In the genomic region with DNA sequence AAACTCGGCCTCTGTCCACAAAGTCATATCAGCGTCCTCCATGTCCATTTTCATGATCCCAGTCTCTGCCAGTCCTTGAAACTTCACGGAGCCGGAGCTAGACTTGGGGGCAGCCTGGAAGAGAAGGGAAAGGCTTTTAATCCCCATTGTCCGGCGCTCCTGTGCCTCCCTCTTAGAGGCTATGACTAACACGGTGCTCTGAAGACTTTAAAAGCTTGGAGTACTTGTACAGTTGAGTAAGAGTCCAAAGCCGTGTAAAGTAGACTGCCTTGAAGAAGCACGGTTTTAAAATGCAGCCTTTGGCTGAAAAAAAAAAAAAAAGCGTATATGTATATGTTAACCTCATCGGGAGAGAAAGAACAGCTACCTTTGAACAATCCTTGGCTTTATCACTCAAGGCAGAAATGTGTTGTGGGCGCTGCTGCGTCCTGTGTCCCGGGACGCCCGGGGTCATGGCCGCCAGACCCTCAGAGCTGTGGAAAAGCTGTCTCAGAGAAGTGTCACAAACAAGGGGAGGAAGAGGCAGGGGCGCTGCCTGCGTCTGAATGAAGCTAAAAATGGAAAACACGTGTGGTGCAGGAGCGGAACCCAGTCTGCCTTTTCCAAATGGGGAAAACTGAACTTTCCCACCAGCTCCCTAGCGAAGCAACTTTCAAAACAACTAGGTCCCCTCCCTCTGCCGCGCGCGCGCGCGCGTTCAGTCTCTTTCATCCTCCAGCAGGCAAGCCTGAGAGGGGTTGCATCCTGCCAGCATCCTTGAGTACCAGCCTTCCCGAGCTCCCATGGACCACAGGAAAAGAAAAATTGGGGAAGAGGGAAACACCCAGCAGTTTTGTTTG, we compare ENCODE assay signal across 8 mouse cellular contexts.
A peak's percentile ranks its signal among the peaks of the same experiment; 100 is the strongest.
DNase-seq lines count a peak whose midpoint lies in the region; ATAC-seq and TF ChIP-seq lines count a peak whose summit lies in the region.

No protein-coding gene starts in this region.

- H3K79me3 ChIP-seq in C2C12 (ENCODE audit: low read depth) = no peaks in the 10 kb centered on the region

- no peak overlapping the region for H3K27ac ChIP-seq in forebrain, embryonic 16.5 days (ENCODE audit: low read length)
- no peak overlapping the region for H3K27ac ChIP-seq in liver, postnatal 0 days (ENCODE audit: low read depth)

- no peaks in the 10 kb centered on the region for H3K27me3 ChIP-seq in C2C12 (ENCODE audit: control insufficient read depth, insufficient read depth, insufficient read length)
- H3K27me3 ChIP-seq in forebrain, embryonic 16.5 days (replicated peaks; ENCODE audit: control insufficient read depth, insufficient read depth, low read length) = peaks cover 23% of the 10 kb centered on the region
- peaks cover 10% of the 10 kb centered on the region for H3K27me3 ChIP-seq in liver, postnatal 0 days (ENCODE audit: insufficient read depth, low read length)

- DNase-seq in ZHBTc4 (ENCODE audit: low read depth, low spot score) = peak; percentile 64
- DNase-seq in induced T-regulatory cell, adult 2 months (ENCODE audit: low read depth) = peak; percentile 65
- peak; percentile 38 for DNase-seq in liver, postnatal 0 days
- DNase-seq in skeletal muscle tissue, adult 2 months (ENCODE audit: low read depth, low spot score) = peak; percentile 18
- DNase-seq in spleen, adult 12 weeks (ENCODE audit: low spot score) = no peak

- H3K36me3 ChIP-seq in C2C12 (ENCODE audit: control insufficient read depth, insufficient read depth) = no peaks in the 10 kb centered on the region
- H3K36me3 ChIP-seq in forebrain, embryonic 16.5 days (ENCODE audit: control insufficient read depth, insufficient read depth) = no peaks in the 10 kb centered on the region
- H3K36me3 ChIP-seq in liver, postnatal 0 days (replicated peaks; ENCODE audit: insufficient read depth, low read length) = no peaks in the 10 kb centered on the region

- no peak for TF ChIP-seq CTCF in C2C12 (IDR thresholded peaks at IDR 0.05; ENCODE audit: control insufficient read depth, insufficient read depth, insufficient read length)
- no peak for TF ChIP-seq CTCF in liver, postnatal 0 days (IDR thresholded peaks at IDR 0.05; ENCODE audit: low read depth)

- peak overlapping the region; percentile 36 for H3ac ChIP-seq in C2C12 (ENCODE audit: control insufficient read depth, insufficient read length, low read depth)

- no peak overlapping the region for H3K4me3 ChIP-seq in C2C12 (ENCODE audit: insufficient read depth, poor library complexity, severe bottlenecking)
- peak overlapping the region; percentile 55 for H3K4me3 ChIP-seq in forebrain, embryonic 16.5 days (replicated peaks; ENCODE audit: low read length)
- H3K4me3 ChIP-seq in liver, postnatal 0 days (ENCODE audit: low read depth, low read length) = peak overlapping the region; percentile 59

- peaks cover 30% of the 10 kb centered on the region for H3K4me1 ChIP-seq in forebrain, embryonic 16.5 days (replicated peaks; ENCODE audit: control insufficient read depth, insufficient read depth, low read length)
- H3K4me1 ChIP-seq in liver, postnatal 0 days (ENCODE audit: insufficient read depth) = peaks cover 18% of the 10 kb centered on the region

- H3K79me2 ChIP-seq in C2C12 (ENCODE audit: control insufficient read depth, insufficient read depth) = no peaks in the 10 kb centered on the region

- ATAC-seq in forebrain, embryonic 16.5 days = no peak
- ATAC-seq in liver, postnatal 0 days = no peak
- ATAC-seq in megakaryocyte progenitor cell, adult 5-6 weeks (replicated peaks; ENCODE audit: poor library complexity) = no peak

- peak overlapping the region; percentile 78 for H3K4me2 ChIP-seq in forebrain, embryonic 16.5 days (ENCODE audit: low read length)
- peak overlapping the region; percentile 91 for H3K4me2 ChIP-seq in liver, postnatal 0 days (ENCODE audit: low read depth, low read length)

- WGBS in forebrain, embryonic 16.5 days = 1% methylated on average over 31 of the region's 31 CpGs
- WGBS in liver, postnatal 0 days (ENCODE audit: insufficient replicate concordance) = 4% methylated on average over 31 of the region's 31 CpGs

- TF ChIP-seq EP300 in liver, postnatal 0 days (IDR thresholded peaks at IDR 0.05; ENCODE audit: low read depth) = no peak

- H3K9ac ChIP-seq in forebrain, embryonic 16.5 days (replicated peaks; ENCODE audit: low read depth, low read length) = no peak overlapping the region
- H3K9ac ChIP-seq in liver, postnatal 0 days (replicated peaks) = no peak overlapping the region

- no peaks in the 10 kb centered on the region for H3K9me3 ChIP-seq in forebrain, embryonic 16.5 days (ENCODE audit: control insufficient read depth, low read length)
- H3K9me3 ChIP-seq in liver, postnatal 0 days (ENCODE audit: low read length) = no peaks in the 10 kb centered on the region

TF ChIP-seq in C2C12, 6 proteins besides CTCF, POLR2A, EP300 and RAD21:
- TF ChIP-seq FOSL1 (IDR thresholded peaks at IDR 0.05; ENCODE audit: insufficient read depth, low read length, poor library complexity, severe bottlenecking) (no peak), USF1 (IDR thresholded peaks at IDR 0.05; ENCODE audit: low read depth) (no peak), CEBPB (IDR thresholded peaks at IDR 0.05; ENCODE audit: low read depth) (no peak), MYOD1 (IDR thresholded peaks at IDR 0.05; ENCODE audit: control insufficient read depth, insufficient read length, low read depth) (no peak), MYOG (IDR thresholded peaks at IDR 0.05; ENCODE audit: control insufficient read depth, extremely low read depth, insufficient read length) (no peak), MAX (IDR thresholded peaks at IDR 0.05) (no peak)
